Mouse (Mus musculus) lung, embryonic 14.5 days (tissue): ENCODE results near the gene Trim2. TPM values are rescaled to one million over a fixed set of nuclear protein-coding genes. Genes with fewer than 3 reads are reported as not detected.

Experiments
- ATAC-seq: fragments of 200-750 bp; cut with Nextera tagmentation; 2 replicates; pipeline ENCODE4 v1.8.0; 2017; ENCODE audit warnings: mild to moderate bottlenecking, moderate TSS enrichment, moderate library complexity; ENCODE audit not compliant: insufficient read depth
- DNase-seq: peaks from one replicate; pipeline ENCODE4 v3.0.0-alpha.2; 2015
- H3K27ac ChIP-seq: fragments of 300-500 bp; sonication (generic); 2 replicates; pipeline ENCODE4 v1.5.1; 2014; ENCODE audit warnings: low read depth, mild to moderate bottlenecking, moderate library complexity
- H3K27me3 ChIP-seq: fragments of 300-500 bp; sonication (generic); 2 replicates; pipeline ENCODE4 v1.6.1; 2014; ENCODE audit warnings: low read length, control low read depth; ENCODE audit not compliant: insufficient read depth
- H3K36me3 ChIP-seq: fragments of 300-500 bp; sonication (generic); 2 replicates; pipeline ENCODE4 v1.6.1; 2014; ENCODE audit warnings: control low read depth; ENCODE audit not compliant: insufficient read depth
- H3K4me1 ChIP-seq: fragments of 300-500 bp; sonication (generic); 2 replicates; pipeline ENCODE4 v1.6.1; 2014; ENCODE audit warnings: antibody characterized with exemption, control low read depth; ENCODE audit not compliant: insufficient read depth
- H3K4me2 ChIP-seq: fragments of 300-500 bp; sonication (generic); 2 replicates; pipeline ENCODE4 v1.6.1; 2014; ENCODE audit warnings: mild to moderate bottlenecking
- H3K4me3 ChIP-seq: fragments of 300-500 bp; sonication (generic); 2 replicates; pipeline ENCODE4 v1.5.1; 2014; ENCODE audit warnings: low read depth, low read length
- H3K9ac ChIP-seq: fragments of 300-500 bp; sonication (generic); 2 replicates; pipeline ENCODE4 v1.6.1; 2014
- H3K9me3 ChIP-seq: fragments of 300-500 bp; sonication (generic); 2 replicates; pipeline ENCODE4 v1.6.1; 2016; ENCODE audit warnings: low read depth, low read length, control low read depth
- CTCF ChIP-seq: IDR thresholded peaks from 2 replicates; pipeline ENCODE4 v1.5.1; 2016; ENCODE audit warnings: antibody characterized with exemption, low read depth
- WGBS: fragments of 180-500 bp; shearing (Covaris S2); extraction: QIAGEN DNeasy Blood & Tissue Kit; methylation state at CpG from one replicate; pipeline ENCODE4 v1.1.7; 2014; 5-methylcytosine and 5-hydroxymethylcytosine counted together
- polyA plus RNA-seq: library from polyadenylated mRNA; unstranded; fragments of >200 nt; fragmentation: Nextera tagmentation; extraction: Ambion mirVana; gene quantifications from 2 replicates; pipeline ENCODE4 v1.2.1, GENCODE M21; 2014

Gene Trim2
- polyA plus RNA-seq, 1 experiment from 2014 or later = 27.0 TPM

DNA sequence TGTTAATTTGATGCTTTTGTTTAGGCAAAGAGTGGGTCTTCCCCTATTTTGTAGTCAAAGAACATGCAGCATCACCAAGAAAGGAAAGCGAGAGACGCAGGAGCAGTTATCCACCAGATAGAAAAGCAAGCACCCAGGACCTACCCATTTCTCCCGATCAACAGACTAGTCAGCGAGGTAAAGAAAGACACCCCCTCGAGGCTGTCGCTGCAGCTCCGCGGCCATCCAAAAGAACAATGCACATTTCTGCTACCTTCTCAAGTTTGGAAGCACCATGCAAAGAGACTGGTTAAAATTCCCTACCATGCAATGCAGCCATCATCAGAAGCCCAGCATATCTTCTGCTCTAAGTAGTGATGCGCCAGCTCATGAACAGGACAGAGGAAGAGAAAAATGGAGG, 86.4 kb downstream of the Trim2 start:
- no peak overlapping the region for H3K27ac ChIP-seq
- H3K36me3 ChIP-seq = no peaks in the 10 kb centered on the region
- H3K9me3 ChIP-seq = no peaks in the 10 kb centered on the region
- H3K9ac ChIP-seq = peak overlapping the region; percentile 50
- DNase-seq (peak; percentile 16), ATAC-seq (peak; percentile 26; the same call in 1 of the 2 replicates)
- no peaks in the 10 kb centered on the region for H3K27me3 ChIP-seq
- H3K4me1 ChIP-seq = peaks cover 5% of the 10 kb centered on the region
- no peak for TF ChIP-seq CTCF
- H3K4me2 ChIP-seq = peak overlapping the region; percentile 70
- H3K4me3 ChIP-seq = peak overlapping the region; percentile 45
- 1% methylated on average over 9 of the region's 9 CpGs for WGBS

DNA sequence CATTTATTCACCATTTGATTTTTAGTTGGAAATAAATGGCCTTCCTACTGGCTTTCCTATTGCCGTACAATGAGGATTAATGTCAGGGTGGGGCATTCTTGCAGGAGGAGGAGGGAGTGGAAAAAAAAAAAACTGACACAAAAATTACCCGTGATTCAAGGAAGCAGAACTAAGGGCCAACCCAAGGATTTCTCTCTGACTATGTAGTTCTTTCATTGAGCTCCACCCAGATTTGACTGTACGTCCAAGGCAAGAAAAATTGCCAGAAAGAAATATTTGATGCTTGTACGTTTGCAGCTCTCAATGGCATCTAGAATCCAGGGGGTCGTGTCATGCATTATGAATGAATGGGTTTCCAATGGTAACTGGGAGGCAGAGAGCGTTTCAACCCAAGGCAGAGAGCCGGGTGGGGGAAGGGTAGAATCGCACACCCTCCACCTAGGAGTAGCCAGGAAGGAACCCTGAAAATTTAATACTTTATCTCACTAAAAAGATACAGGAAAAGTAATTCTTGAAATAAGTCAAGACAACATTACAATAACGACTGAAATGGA, 86.9 kb downstream of the Trim2 start:
- no peaks in the 10 kb centered on the region for H3K9me3 ChIP-seq
- DNase-seq (peak; percentile 31), ATAC-seq (no peak)
- H3K27me3 ChIP-seq = no peaks in the 10 kb centered on the region
- H3K36me3 ChIP-seq = no peaks in the 10 kb centered on the region
- peaks cover 5% of the 10 kb centered on the region for H3K4me1 ChIP-seq
- H3K9ac ChIP-seq = peak overlapping the region; percentile 50; the same call in 1 of the 2 replicates
- WGBS = 9% methylated on average over 9 of the region's 9 CpGs
- peak overlapping the region; percentile 70 for H3K4me2 ChIP-seq
- H3K4me3 ChIP-seq = peak overlapping the region; percentile 45
- TF ChIP-seq CTCF = no peak
- no peak overlapping the region for H3K27ac ChIP-seq

DNA sequence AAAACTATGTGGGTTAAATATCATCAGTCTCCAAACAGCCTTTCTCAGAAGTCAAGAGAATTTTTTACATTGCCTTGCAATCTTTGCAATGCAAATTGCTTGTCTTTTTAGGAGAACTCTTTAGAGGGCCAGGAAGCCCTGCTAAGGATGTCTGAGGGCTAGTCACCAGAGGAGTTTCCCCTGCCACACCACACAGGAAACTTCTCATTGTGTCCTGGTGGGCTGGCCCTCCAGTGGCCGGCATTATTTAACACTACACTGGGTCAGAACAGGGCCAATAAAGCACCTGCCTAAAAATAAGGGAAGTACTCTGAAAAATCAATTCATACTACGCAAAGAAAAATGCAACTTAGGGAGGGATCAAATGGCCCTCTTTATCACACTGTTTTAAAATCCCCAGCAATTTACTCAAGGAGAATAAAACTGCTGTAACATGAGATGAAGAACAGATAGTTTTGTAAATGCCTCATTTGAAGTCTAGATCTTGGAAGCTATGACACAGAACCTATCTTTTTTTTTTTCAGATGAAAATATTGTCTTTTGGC, 87.4 kb downstream of the Trim2 start:
- peak; percentile 16; the same call in 1 of the 2 replicates for TF ChIP-seq CTCF
- H3K4me1 ChIP-seq = peaks cover 5% of the 10 kb centered on the region
- no peak for ATAC-seq
- no peak overlapping the region for H3K9ac ChIP-seq
- H3K36me3 ChIP-seq = no peaks in the 10 kb centered on the region
- no peak overlapping the region for H3K27ac ChIP-seq
- 36% methylated on average over 2 of the region's 2 CpGs for WGBS
- no peak overlapping the region for H3K4me3 ChIP-seq
- no peaks in the 10 kb centered on the region for H3K27me3 ChIP-seq
- H3K9me3 ChIP-seq = no peaks in the 10 kb centered on the region
- H3K4me2 ChIP-seq = peak overlapping the region; percentile 70; the same call in 1 of the 2 replicates
- DNase-seq = no peak

DNA sequence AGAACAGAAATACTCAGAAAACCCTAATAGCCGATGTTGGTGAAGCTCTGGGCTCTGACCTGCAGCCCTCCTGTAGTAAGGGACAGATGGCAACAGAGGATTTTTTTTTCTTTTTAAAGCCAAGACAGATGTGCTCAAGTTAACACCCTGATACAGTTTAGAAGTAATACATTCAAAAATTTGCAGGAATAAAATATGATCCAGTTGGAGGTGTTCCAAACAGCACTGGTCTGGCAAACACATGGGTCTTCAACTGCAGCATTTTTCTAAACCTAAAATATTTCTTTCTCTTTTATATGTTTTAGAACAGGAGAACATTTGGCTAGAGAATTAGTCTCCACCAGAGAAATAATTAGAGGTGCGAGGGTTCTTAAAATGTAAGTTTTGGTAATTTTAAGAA, 88.2 kb downstream of the Trim2 start:
- no peak overlapping the region for H3K4me2 ChIP-seq
- H3K9ac ChIP-seq = no peak overlapping the region
- ATAC-seq (no peak), DNase-seq (no peak)
- no peaks in the 10 kb centered on the region for H3K36me3 ChIP-seq
- H3K4me1 ChIP-seq = peaks cover 5% of the 10 kb centered on the region
- TF ChIP-seq CTCF = no peak
- H3K27me3 ChIP-seq = no peaks in the 10 kb centered on the region
- WGBS = 59% methylated on average over 2 of the region's 2 CpGs
- no peak overlapping the region for H3K4me3 ChIP-seq
- no peaks in the 10 kb centered on the region for H3K9me3 ChIP-seq
- H3K27ac ChIP-seq = no peak overlapping the region

DNA sequence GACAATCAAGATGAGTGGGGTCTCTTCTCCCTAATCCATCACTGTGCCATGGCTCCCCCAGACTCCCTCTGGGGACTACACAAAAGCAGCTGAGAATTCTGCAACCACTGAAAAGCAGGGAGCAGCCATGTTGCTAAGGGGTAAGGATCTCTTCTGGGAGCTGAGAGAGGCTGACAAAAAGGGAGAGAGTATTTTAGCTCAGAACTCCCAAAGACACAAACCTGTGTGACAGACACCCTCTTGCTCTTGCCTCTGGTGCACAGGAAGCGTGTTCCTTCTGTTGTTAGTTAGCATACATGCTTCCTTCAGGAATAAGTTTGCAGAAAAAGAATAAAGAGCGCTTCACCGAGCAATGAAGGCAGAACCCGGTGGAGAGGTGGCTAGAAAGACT, 88.7 kb downstream of the Trim2 start:
- Histone ChIP-seq H3K27ac (no peak overlapping the region), H3K4me2 (no peak overlapping the region), H3K9ac (no peak overlapping the region), H3K4me1 (peaks cover 5% of the 10 kb centered on the region), H3K4me3 (no peak overlapping the region), H3K9me3 (no peaks in the 10 kb centered on the region), H3K27me3 (no peaks in the 10 kb centered on the region), H3K36me3 (no peaks in the 10 kb centered on the region)
- DNase-seq (no peak), ATAC-seq (no peak)
- WGBS = 56% methylated on average over 4 of the region's 4 CpGs
- no peak for TF ChIP-seq CTCF

DNA sequence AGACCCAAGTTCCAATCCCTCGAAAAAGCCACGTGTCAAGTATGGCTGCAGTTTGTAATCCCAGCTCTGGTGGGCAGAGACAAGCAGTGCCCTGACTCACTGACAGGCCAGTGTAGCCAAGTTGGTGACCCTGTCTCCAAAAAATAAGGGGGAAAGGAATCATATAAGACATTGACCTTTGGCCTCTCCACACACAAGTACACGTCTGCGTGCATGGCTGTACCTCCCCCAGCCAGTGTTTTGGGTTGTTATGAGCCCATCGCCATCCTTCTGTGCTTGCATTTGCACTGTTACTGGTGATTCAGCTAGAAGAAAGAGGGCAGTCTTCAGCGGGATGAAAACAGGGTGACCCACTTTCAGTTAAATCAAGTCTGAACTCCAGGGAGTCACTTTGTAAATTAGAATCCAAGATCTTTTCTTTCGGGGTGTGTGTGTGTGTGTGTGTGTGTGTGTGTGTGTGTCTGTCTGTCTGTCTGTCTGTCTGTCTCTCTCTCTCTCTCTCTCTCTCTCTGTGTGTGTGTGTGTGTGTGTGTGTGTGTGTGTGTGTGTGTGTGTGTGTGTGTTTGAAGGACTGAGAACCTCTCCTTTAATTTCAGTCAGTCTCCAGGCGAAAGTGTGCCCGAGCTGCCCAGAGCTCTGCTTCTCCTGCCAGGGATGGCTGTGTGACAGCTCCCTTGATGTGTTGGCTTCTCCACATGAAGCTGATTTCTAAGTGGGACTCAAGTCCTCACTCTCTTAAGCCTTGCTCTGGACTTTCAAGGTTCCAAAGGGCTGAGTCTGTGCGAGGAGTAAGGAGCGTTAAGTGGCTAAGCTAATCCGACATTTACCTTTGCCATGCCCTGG, 89.3 kb downstream of the Trim2 start:
- no peak for DNase-seq
- no peaks in the 10 kb centered on the region for H3K36me3 ChIP-seq
- 57% methylated on average over 12 of the region's 12 CpGs for WGBS
- no peaks in the 10 kb centered on the region for H3K9me3 ChIP-seq
- ATAC-seq = no peak
- H3K27ac ChIP-seq = no peak overlapping the region
- no peak overlapping the region for H3K4me3 ChIP-seq
- H3K27me3 ChIP-seq = no peaks in the 10 kb centered on the region
- H3K4me2 ChIP-seq = no peak overlapping the region
- TF ChIP-seq CTCF = no peak
- peaks cover 5% of the 10 kb centered on the region for H3K4me1 ChIP-seq
- H3K9ac ChIP-seq = no peak overlapping the region

DNA sequence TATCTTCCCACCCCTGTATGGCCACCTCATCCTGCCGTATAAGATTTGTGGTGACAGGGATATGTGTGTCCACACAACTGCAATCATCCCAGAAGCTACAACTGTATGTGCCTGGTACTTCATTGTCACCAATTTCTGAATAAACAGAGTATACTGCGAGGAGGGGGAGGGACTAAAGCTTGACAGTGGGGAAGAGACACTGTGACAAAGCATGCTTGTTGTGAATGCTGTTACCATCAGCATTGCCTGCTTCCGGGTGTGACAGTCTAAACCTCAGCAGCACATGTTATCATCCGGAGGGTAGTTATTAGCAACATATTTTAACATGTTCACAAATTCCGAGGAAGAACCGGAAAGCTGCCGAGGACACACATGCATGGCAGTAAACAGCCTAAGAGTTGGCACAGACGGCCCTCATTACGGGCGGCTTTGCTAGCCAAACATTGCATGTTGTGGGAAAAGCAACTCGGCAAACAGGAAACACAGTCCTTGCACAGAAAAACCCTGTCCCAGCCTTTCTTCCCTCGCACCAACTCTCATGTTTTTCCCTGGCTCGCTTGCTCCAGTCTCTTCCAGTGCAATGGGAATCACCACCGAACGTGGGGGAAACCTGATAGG, 90.8 kb downstream of the Trim2 start:
- no peak for ATAC-seq
- WGBS = 78% methylated on average over 15 of the region's 15 CpGs
- Histone ChIP-seq H3K4me3 (no peak overlapping the region), H3K4me1 (peaks cover 5% of the 10 kb centered on the region), H3K27me3 (no peaks in the 10 kb centered on the region), H3K36me3 (no peaks in the 10 kb centered on the region), H3K27ac (no peak overlapping the region), H3K4me2 (no peak overlapping the region), H3K9ac (no peak overlapping the region), H3K9me3 (no peaks in the 10 kb centered on the region)
- TF ChIP-seq CTCF = no peak
- DNase-seq = no peak
